Mouse (Mus musculus) intestine, postnatal 0 days (tissue): ENCODE results near the gene Kdelc2. TPM values are rescaled to one million over a fixed set of nuclear protein-coding genes. Genes with fewer than 3 reads are reported as not detected.

Experiments
- ATAC-seq: fragments of 200-750 bp; cut with Nextera tagmentation; 2 replicates; pipeline ENCODE4 v1.8.0; 2017; ENCODE audit warnings: mild to moderate bottlenecking, moderate TSS enrichment, moderate library complexity
- H3K27ac ChIP-seq: fragments of 300-500 bp; sonication (generic); 2 replicates; pipeline ENCODE4 v1.5.1; 2014; ENCODE audit warnings: mild to moderate bottlenecking, low read depth, low read length, moderate library complexity
- H3K27me3 ChIP-seq: fragments of 300-500 bp; sonication (generic); replicated peaks from 2 replicates; pipeline ENCODE4 v1.6.1; 2014; ENCODE audit warnings: low read length, mixed read lengths; ENCODE audit not compliant: control insufficient read depth, insufficient read depth
- H3K36me3 ChIP-seq: fragments of 300-500 bp; sonication (generic); 2 replicates; pipeline ENCODE4 v1.6.1; 2014; ENCODE audit warnings: mild to moderate bottlenecking, moderate library complexity; ENCODE audit not compliant: control insufficient read depth, insufficient read depth
- H3K4me1 ChIP-seq: fragments of 300-500 bp; sonication (generic); replicated peaks from 2 replicates; pipeline ENCODE4 v1.6.1; 2014; ENCODE audit warnings: antibody characterized with exemption, low read length, mixed read lengths; ENCODE audit not compliant: control insufficient read depth, insufficient read depth
- H3K4me2 ChIP-seq: fragments of 300-500 bp; sonication (generic); replicated peaks from 2 replicates; pipeline ENCODE4 v1.6.1; 2014; ENCODE audit warnings: low read depth, mild to moderate bottlenecking, moderate library complexity
- H3K4me3 ChIP-seq: fragments of 300-500 bp; sonication (generic); 2 replicates; pipeline ENCODE4 v1.5.1; 2014; ENCODE audit warnings: low read depth, low read length
- H3K9ac ChIP-seq: fragments of 300-500 bp; sonication (generic); 2 replicates; pipeline ENCODE4 v1.6.1; 2014; ENCODE audit warnings: mild to moderate bottlenecking, low read depth, low read length
- H3K9me3 ChIP-seq: fragments of 300-500 bp; sonication (generic); 2 replicates; pipeline ENCODE4 v1.6.1; 2016; ENCODE audit warnings: mixed run types; ENCODE audit not compliant: control insufficient read depth
- CTCF ChIP-seq: sonication (generic); IDR thresholded peaks from 2 replicates; pipeline ENCODE4 v1.5.1; 2016; ENCODE audit warnings: low read depth, mild to moderate bottlenecking, control low read depth, antibody characterized with exemption, moderate library complexity
- WGBS: fragments of 180-500 bp; shearing (Covaris S2); extraction: QIAGEN DNeasy Blood & Tissue Kit; methylation state at CpG from one replicate; pipeline ENCODE4 v1.1.7; 2014; 5-methylcytosine and 5-hydroxymethylcytosine counted together
- polyA plus RNA-seq: library from polyadenylated mRNA; unstranded; fragments of >200 nt; fragmentation: Nextera tagmentation; extraction: Ambion mirVana; gene quantifications from 2 replicates; pipeline ENCODE4 v1.2.1, GENCODE M21; 2015

Gene Kdelc2
- polyA plus RNA-seq, 1 experiment from 2014 or later: 10.5 TPM

DNA sequence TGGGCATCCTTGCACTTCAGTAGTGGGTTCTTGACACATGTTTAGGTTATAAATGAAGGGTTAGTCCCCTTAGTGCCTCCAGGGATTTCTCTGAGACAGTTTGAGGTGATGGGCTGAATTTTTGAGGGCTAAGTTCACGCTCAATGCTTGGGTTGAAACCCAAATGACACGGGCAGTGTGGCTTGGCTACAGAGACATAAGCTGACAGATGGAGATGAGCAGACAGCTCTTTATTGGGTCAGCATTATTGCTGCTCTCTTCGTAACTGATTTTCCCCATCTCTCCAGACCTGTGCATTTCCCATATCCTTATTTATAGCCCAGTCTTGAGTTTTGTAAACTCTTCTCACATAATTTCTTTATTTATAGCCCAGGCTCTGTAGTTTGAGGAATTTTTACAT, 5.7 kb upstream of the Kdelc2 start:
- Histone ChIP-seq H3K27ac (no peak overlapping the region), H3K4me3 (no peak overlapping the region), H3K9ac (no peak overlapping the region), H3K9me3 (no peaks in the 10 kb centered on the region), H3K36me3 (peaks cover 9% of the 10 kb centered on the region; the same call in 1 of the 2 replicates), H3K4me2 (no peak overlapping the region), H3K4me1 (0 out of 2 replicates have a peak, but pooled peaks cover 9% of the 10 kb centered on the region), H3K27me3 (no peaks in the 10 kb centered on the region)
- ATAC-seq: no peak
- TF ChIP-seq CTCF: no peak
- WGBS: 72% methylated on average over 3 of the region's 3 CpGs

DNA sequence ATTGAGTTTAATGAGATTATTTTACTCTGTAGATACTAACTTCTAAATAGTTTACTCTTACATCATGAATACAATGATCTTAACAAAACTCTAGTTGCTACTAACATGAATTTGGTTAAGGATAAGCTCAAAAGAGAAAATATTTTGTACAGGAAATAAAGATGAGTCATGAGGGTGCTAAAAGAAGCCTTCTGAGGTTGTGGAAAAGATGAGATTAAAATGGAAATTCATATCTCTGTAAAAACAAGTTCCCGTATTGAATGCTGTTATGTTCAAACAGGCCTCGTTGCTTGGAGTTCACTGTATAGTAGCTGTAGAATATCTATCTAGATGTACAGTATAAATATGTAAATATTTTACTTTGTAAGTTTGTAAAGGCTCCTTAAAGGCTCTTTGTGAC, 3.2 kb upstream of the Kdelc2 start:
- no peak overlapping the region for H3K9ac ChIP-seq
- H3K9me3 ChIP-seq: no peaks in the 10 kb centered on the region
- H3K4me3 ChIP-seq: no peak overlapping the region
- no peaks in the 10 kb centered on the region for H3K27me3 ChIP-seq
- H3K36me3 ChIP-seq: no peaks in the 10 kb centered on the region
- 0 out of 2 replicates have a peak, but pooled peaks cover 11% of the 10 kb centered on the region for H3K4me1 ChIP-seq
- H3K4me2 ChIP-seq: no peak overlapping the region
- 72% methylated on average over 2 of the region's 2 CpGs for WGBS
- no peak overlapping the region for H3K27ac ChIP-seq
- TF ChIP-seq CTCF: no peak
- no peak for ATAC-seq

DNA sequence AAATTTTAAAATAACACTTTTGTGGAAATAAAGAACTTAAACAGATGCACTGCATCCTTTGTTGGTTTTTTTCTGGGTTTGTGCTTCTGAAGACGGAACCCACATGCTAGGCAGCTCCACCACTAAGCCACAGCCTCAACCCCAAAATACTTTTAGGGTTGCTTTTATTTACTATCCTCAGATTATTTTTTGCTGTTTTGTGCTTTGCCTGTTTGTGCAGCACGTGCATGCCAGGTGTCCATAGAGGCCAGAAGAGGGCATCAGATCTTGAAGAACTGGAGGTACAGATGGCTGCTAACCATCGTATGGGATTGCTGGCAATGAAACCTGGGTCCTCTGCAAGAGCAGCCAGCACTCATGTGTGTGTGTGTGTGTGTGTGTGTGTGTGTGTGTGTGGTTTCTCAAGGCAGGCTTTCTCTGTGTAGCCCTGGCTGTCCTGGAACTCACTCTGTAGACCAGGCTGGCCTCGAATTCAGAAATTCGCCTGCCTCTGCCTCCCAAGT, 2.7 kb upstream of the Kdelc2 start:
- Histone ChIP-seq H3K4me2 (no peak overlapping the region), H3K27me3 (no peaks in the 10 kb centered on the region), H3K9me3 (no peaks in the 10 kb centered on the region), H3K27ac (no peak overlapping the region), H3K4me1 (0 out of 2 replicates have a peak, but pooled peaks cover 14% of the 10 kb centered on the region), H3K9ac (no peak overlapping the region), H3K36me3 (no peaks in the 10 kb centered on the region), H3K4me3 (no peak overlapping the region)
- TF ChIP-seq CTCF: 0 out of 2 replicates have a peak, but pooled peaks have one; percentile 8
- ATAC-seq: no peak
- 79% methylated on average over 5 of the region's 5 CpGs for WGBS

DNA sequence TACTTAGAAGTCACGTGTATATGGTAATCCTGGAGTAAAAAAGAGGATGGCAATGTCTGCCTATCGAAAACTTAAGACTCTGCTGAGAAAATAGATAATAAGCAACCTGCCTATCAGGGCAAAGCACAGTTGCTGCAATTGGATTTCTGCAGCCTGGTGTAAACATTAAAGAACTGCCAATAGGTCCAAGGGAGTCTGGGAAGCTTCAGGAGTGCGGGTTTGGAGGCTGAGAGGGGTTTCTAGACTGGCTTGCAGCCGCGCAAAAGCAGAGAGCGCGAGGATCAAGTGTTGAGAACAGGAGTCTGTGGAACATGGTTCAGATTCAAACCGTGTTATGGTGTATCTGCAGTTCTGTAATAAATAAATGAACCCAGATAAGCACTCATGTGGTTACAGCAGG, 1.0 kb downstream of the Kdelc2 start:
- H3K4me2 ChIP-seq: peak overlapping the region; percentile 90
- H3K9ac ChIP-seq: peak overlapping the region; percentile 84
- no peak for TF ChIP-seq CTCF
- WGBS: 4% methylated on average over 8 of the region's 8 CpGs
- ATAC-seq: peak; percentile 26
- no peaks in the 10 kb centered on the region for H3K27me3 ChIP-seq
- no peaks in the 10 kb centered on the region for H3K9me3 ChIP-seq
- peaks cover 7% of the 10 kb centered on the region; the same call in 1 of the 2 replicates for H3K36me3 ChIP-seq
- 0 out of 2 replicates have a peak, but pooled peaks cover 7% of the 10 kb centered on the region for H3K4me1 ChIP-seq
- peak overlapping the region; percentile 70 for H3K4me3 ChIP-seq
- peak overlapping the region; percentile 94 for H3K27ac ChIP-seq

DNA sequence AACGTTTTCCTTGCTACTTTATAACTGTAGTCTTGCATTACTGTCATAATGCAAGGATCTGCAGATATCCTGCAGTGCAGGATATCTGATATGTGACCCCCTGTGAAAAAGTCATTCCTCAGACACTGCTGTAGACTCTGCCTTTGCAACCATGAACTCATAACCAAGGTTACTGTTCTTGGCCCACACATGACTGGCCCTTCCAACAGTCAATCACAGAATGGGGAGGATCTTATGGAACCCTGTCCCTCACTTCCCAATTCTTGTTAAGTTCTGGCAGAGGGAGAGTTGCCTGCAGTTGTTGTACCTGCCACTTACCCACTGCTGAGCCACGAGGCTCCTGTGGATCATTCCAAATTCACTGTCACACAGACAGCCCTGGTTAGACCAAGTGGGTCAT, 3.6 kb downstream of the Kdelc2 start:
- Histone ChIP-seq H3K27ac (no peak overlapping the region), H3K27me3 (no peaks in the 10 kb centered on the region), H3K4me3 (no peak overlapping the region), H3K9me3 (no peaks in the 10 kb centered on the region), H3K4me2 (no peak overlapping the region), H3K9ac (no peak overlapping the region), H3K36me3 (peaks cover 12% of the 10 kb centered on the region; the same call in 1 of the 2 replicates), H3K4me1 (0 out of 2 replicates have a peak, but pooled peaks cover 7% of the 10 kb centered on the region)
- TF ChIP-seq CTCF: no peak
- ATAC-seq: no peak
- 53% methylated on average over 2 of the region's 2 CpGs for WGBS

DNA sequence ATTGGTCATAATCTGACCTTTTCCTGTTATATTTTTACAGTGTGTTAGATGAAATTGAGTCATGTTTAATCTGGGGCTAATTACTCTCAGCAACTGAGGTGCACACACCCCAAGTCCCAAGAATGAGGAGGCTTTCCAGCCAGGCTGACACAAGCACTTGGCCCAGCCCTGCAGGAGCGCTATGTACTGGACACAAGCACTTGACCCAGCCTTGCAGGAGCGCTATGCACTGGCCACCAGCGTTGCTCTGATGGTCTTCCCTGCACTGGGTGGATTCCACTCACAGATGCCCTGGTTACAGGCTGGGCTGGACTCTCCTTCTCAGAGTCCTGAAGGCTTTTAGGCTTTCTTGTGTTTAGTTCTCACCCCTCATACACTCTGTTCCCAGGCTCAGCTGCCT, 5.3 kb downstream of the Kdelc2 start:
- ATAC-seq: no peak
- no peaks in the 10 kb centered on the region for H3K9me3 ChIP-seq
- H3K27ac ChIP-seq: no peak overlapping the region
- 84% methylated on average over 3 of the region's 3 CpGs for WGBS
- no peak for TF ChIP-seq CTCF
- H3K4me3 ChIP-seq: no peak overlapping the region
- no peaks in the 10 kb centered on the region for H3K27me3 ChIP-seq
- H3K4me1 ChIP-seq: 0 out of 2 replicates have a peak, but pooled peaks cover 4% of the 10 kb centered on the region
- no peak overlapping the region for H3K9ac ChIP-seq
- peaks cover 17% of the 10 kb centered on the region; the same call in 1 of the 2 replicates for H3K36me3 ChIP-seq
- no peak overlapping the region for H3K4me2 ChIP-seq
